Mouse (Mus musculus) cerebellum, postnatal 14 days (tissue): Measurements from ENCODE around the gene Vps13a.

ENCODE experiments used
- DNase-seq, 2 experiments: peaks; one replicate each; pipeline ENCODE4 v3.0.0; 2021; ENCODE audit warnings: mixed read lengths in 2 of 2

Gene Vps13a

DNA sequence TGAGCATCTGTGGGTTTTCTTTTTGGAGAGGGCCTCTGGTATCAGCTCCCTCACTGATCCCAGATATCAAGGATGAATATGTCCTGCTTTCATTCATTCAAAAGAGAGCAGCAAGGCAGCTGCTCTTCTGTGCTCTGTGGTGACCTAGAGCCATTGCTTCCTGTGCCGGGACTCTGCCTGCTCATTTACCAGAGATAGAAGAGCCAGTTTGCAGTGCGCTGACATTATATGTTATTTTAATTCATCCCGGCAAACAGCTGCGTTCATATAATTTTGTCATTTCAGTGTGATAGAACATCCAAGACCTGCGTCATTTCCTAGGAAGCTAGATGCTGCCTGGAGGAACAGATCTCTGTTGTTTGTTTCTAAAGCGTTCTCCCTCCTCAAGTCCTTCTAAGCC, 203.9 kb downstream of the Vps13a start:
- no peak for DNase-seq
